In genomic region chr15:103549475-103549874, GRCm38 (mm10) we compare ENCODE assay signal across 1 mouse cellular context.
TF ChIP-seq lines count a peak whose summit lies in the region.

No protein-coding gene starts in this region.

TF ChIP-seq in MEL, 35 proteins besides CTCF, POLR2A, EP300 and RAD21 (continued from another document):
- TF ChIP-seq USF2 (IDR thresholded peaks at IDR 0.05; ENCODE audit: borderline replicate concordance in 1 of 2, insufficient read depth in 1 of 2, low read depth in 1 of 2, low read length in 2 of 2) (no peak), NRF1 (IDR thresholded peaks at IDR 0.05; ENCODE audit: insufficient read depth, low read depth, low read length, poor library complexity, severe bottlenecking) (no peak)
TF ChIP-seq in MEL: peak in this region for 0.
